Mouse (Mus musculus): ENCODE measurements around the gene N6amt1.
A peak's percentile ranks its signal among the peaks of the same experiment; 100 is the strongest.

Gene N6amt1

DNA sequence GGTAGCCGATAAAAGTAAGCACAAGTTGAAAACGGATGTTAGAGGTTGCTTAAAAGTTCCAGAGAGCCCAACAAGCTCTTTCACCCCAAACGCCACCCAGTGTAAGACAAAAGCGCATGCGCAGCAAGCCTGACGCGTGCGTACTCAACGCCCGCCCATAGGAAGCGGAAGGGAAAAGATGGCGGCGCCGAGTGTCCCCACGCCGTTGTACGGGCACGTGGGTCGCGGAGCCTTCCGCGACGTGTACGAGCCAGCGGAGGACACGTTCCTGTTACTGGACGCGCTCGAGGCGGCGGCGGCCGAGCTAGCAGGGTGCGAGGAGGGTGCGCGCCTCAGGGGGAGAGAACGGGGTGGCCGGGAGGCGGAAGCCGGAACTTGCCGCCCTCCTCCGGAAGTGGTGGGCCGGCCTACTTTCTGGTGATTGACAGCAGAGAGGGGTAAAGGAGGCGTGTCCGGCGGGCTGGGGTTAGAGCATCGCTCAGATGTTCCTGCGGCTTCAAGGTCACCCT, at the start of gene N6amt1:
Gene N6amt1, plus strand, starts transcription at position 111 of the 509 bp plus-strand sequence.
- peak; percentile 91 for DNase-seq (ENCODE audit: low spot score)

DNA sequence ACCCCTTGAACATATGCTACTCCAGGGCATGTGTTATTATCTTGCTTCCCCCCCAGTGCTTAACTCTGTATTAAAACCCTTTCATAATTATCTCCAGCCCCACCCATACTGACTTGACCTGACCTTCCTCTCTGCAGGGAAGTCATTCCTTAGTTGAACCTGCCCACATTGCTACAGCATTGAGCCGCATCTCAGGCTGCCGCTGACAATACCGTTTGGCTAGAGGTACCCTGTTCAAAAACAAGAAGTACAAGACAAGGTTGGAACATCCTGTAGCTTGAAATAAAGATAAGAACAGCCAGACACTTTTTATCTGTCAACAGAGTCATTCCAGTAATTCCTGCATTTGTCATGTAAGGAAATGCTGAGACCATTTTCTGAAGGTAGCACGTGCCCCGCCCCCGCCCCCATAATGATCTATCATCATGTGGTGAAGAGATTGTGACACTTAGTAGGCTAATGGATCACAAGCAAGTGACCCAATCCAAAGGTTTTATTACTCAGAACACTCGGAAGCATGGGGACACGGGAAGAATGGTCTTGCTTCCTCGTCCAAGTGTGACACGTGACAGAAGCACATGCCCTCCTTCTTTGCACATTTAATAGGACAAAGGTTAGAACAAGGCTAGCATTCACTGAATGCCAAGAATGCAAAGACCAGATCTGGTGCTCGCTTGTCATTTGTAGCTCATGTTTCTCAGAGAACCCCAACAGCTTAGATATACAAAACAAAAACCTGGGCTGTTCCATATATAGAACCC, 48.6 kb upstream of the N6amt1 start:
- no peak for DNase-seq (ENCODE audit: low spot score)

DNA sequence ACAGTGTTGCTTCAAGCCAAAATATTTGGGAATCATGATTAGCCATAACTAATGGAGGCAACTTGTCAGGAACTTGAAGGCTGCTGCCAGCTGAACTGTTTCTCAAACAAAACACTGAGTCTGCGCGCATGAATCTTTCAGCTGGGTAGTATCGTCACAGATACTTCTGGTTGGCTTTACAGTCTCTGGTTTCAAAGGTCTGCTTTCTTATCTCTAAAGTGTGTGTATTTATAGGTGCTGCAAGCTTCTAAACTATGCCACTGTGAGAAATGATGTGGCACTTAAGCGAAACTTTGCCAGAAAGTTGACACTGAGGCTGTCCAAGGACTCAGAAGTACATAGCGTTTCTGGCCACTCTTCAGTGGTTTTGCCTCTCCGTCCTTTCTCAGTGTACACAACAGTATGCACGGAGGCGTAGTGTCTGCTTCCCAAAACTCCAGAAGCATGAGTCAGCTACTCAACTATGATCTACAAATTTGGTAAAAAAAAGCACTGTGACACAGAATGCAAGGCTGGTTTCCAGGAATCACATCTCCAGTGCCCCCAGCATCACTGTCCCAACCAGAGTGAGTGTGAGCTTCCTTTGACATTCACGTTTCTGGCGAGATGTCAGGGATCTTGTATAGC, 46.8 kb upstream of the N6amt1 start:
- no peak for DNase-seq (ENCODE audit: low spot score)

DNA sequence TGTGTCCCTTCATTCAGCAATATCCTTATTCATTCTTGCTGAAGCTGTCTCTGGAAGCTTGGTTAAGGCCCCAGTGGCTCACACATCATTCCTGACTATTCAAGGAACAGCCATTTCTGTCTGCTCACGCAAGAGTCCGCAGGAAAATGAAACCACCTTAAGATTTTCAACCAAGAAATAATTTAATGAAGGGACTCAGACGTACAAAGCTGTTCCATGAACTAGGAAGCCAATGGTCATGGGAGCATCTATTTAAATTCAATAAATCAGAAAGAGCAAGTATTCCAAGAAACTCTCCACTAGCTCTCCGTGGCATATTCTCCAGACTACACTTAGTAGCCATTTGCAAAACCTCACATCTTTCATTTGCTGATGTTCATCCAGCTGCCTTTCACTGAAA, 43.3 kb upstream of the N6amt1 start:
- DNase-seq (ENCODE audit: low spot score), result no peak

DNA sequence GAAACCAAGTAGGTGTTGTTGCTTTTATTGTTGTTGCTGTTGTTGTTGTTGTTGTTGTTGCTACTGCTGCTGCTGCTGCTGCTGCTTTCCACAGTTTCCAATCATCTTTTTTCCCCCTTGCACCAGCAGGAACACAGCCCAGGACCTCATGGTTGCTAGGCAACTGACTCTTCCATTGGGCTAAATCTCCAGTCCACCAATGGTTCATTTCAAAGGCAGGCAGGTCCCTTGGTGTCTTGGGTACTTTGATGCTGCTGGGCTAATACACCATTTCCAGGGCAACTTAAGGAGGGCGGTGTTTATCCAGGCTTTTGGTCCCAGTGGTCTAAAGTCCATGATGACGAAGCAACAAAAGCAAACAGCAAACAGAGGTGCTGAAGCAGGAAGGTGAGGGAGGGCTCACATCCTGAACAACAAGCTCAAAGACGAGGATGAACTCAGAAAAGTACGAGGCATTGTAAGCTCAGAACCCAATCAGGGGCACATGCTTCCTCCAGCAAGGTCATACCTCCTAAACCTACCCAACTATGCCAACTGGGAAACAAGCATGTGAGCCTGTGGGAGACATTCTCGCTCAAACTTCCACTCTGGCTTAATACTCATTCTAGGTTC, 35.7 kb upstream of the N6amt1 start:
- DNase-seq (ENCODE audit: low spot score), result no peak

GRCm38 (mm10) chr16:87318998-87319397, 35.0 kb upstream of the N6amt1 start:
- DNase-seq (ENCODE audit: low spot score), result no peak

- no peak for DNase-seq (ENCODE audit: low spot score)
These were observed 34.3 kb upstream of the N6amt1 start for GRCm38 (mm10) chr16:87319541-87320251.

DNA sequence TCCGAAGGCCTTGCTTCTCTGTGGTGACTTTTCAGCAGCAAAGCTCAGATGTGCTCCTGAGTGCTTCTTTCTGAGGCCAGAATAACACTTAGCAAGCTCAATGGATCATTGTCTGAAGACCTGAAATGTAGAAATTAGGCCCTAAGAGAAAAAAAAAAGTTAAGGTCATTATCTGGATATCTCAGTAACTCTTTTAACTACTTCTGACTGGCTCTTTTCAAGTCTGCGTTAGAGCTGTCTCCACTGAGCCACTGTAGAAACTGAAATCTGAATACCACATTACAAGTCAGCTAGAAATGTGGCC, 33.8 kb upstream of the N6amt1 start:
- no peak for DNase-seq (ENCODE audit: low spot score)

DNA sequence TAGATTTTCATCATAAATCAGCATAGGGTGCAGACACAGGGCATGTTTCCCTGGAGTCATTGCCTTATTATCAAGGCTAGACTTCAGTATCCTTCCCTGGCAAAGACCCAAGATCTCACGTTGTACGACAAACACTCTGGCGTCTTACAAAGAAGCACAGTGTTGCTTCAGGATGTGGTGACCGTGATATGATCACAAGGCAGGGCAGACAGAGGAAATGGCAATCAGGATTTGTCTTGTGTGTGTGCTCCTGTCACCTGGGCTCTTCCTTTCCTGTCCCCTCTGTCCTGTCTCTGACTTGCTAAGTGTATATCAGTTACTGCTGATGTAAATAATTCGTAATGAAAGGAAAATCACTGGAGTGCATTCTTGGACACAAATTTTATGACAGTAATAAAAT, 29.4 kb upstream of the N6amt1 start:
- no peak for DNase-seq (ENCODE audit: low spot score)

- DNase-seq (ENCODE audit: low spot score), result no peak
These were observed 24.0 kb upstream of the N6amt1 start for GRCm38 (mm10) chr16:87329986-87330385.

DNA sequence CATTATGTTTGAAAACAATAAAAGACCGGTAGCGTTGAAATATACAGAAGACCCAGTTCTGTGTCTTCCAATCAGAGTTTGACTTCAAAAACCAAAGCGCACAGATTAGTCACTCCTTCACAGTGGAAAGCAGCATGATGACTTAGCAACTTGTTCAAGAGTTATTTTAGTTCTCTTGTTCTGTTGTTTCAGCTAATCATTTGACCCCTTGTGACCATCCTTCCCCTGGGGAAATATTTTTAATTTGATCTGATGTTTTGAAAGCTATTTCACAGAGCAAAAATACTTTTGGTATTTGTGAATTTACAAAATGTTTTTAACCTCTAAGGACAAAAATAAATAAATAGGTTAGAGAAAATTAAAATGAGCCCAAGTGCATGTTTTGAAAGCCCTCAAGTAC, 19.2 kb upstream of the N6amt1 start:
- no peak for DNase-seq (ENCODE audit: low spot score)

DNA sequence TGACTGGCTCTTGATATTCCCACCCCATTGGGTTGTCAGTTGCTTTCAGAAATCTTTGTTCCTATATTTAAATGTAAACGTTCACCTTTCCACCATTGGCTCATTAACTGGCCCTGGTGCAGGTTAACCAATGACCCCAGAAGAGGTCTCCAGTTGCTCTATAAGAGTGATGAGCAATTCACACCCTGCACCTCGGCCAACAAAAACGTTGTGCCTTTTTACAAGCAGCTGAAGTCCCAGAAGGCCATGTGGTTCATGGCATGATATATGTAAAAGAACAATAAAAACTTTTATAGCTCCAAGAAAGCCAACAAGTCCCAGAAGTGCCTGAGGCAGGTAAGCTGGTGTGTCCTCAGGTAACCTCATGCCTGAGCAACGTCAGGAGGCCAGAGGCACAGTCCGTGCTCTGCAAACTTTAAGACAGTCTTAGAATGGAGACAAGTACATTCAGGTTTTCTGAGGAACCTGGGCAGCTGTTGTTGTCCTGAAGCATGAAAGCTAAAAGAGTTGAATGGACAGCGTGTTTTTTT, 12.9 kb upstream of the N6amt1 start:
- no peak for DNase-seq (ENCODE audit: low spot score)

GRCm38 (mm10) chr16:87348133-87348532, 5.9 kb upstream of the N6amt1 start:
- DNase-seq (ENCODE audit: low spot score), result no peak

DNA sequence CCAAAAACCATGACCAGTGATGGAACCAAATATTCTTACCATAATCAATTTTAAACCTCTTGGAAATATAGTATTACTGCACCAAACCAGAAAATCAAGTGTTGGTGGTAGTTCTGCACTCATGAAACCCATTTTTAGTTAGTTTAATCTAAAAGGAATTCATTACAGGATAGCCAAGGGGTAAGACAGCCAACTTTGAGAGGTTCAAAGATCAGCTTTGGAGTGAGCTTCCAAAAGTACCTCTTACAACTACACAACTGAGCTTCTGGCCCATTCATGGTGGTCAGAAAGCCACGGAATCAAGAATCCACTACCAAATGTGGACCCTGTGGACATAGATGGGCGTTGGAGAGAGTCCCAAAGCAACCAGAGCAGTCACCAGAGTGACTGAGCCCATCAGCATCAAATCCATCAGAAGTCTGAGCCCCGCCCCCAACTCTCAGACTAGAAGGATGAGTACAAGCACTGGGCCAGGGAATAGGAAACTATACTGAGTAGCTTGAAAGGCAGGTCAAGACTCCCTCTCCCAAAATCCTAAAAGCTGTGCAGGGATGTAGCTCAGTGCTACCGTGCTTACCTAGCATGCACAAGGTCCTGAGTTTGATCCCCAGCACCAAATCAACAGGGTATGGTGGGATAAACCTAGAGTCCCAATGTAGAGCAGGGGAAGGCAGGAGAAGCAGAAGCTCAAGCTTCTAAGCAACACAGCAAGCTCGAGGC, 2.4 kb upstream of the N6amt1 start:
- no peak for DNase-seq (ENCODE audit: low spot score)

DNA sequence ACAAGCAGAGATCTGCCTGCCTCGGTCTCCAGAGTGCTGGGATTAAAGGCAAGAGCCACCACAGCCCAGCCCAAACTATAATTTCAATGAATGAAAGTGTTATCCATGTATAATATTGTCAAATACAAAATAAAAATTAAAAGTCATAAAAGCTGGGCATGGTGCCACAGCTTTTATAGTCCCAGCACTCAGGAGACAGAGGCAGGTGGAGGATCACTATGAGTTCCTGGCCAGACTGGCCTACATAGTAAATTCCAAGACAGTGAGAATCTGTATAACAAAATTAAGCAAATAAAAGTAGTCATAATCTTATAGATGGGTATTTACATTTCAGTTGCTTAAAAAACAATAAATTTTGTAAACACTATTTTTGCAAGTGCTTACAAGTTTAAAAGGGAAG, 380 bp upstream of the N6amt1 start:
- no peak for DNase-seq (ENCODE audit: low spot score)

DNA sequence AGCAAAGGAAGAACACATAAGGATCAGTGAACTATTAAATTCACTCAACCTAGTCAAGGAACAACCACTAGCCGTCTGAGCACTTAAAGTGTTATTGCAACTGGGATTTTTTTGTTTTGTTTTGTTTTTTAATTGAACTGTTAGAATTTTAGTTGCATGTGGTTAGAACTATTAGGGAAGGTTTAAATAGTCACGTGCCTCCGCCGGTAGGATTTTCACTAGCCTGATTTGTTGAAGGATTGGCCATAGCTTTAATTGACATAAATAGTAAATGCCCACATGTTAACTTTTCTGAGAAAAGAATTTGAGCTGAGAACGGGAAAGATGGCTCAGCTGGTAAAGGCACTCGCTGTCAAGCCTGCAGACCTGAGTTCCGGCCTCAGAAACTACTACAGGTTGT, 763 bp downstream of the N6amt1 start:
- DNase-seq (ENCODE audit: low spot score), result no peak

DNA sequence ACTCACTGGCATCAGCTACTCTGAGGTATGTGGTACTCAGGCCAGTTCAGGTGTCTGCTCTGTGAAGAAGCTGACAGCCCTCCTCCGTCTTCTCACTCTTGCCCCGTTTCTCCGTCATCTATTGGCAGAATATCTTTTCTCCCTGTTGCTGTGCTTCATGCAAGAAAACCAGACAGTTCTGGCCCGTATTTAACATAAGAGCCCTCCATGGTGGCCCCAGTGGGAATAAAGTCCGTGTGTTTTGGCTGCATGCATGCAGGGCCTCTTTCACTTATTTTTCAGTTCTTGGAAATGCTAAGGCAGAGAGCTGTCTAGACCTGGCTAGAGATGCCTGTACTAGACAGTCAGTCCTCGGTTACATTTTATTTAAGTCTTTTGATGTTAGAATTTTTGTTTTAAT, 6.1 kb downstream of the N6amt1 start:
- no peak for DNase-seq (ENCODE audit: low spot score)

DNA sequence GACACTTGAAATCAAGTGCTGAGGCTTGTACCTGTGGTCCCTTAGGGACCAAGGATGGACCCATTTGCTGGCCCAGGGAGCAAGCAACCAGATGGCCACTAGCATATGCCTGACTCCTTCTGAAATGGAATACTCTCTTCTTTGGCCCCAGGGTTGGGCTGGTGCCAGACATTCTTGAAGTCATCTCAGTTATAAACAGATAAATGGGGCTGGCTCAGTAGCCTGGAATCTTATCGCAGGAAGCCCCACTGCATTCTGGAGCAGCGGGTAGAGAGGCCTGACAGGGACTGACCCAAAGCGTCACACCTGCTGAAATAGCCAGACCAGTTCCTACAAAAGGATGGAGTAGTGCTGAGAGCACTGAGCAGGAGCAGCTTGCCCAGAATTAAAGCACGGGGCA, 10.2 kb downstream of the N6amt1 start:
- DNase-seq (ENCODE audit: low spot score), result no peak

- DNase-seq (ENCODE audit: low spot score), result no peak
These were observed 12.1 kb downstream of the N6amt1 start for GRCm38 (mm10) chr16:87366035-87366434.

GRCm38 (mm10) chr16:87366445-87366844, 12.5 kb downstream of the N6amt1 start:
- no peak for DNase-seq (ENCODE audit: low spot score)

DNA sequence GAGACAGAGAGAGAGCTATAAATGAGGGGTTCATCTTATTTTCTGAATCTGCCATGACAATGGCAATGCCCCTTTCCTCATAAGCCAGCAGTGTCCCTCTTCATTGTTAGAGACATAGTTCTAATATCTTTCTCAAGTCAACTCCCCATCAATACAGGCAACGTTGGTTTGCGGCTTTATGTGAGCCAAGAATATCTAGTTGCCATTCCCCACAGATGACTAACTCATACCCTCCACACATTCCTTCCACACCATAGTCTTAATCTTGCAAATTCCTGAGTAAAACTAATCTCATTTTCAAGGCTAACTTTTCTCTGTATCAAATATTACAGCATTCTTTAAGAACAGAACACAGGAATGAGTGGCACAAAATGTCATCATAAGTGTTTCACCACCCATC, 29.0 kb downstream of the N6amt1 start:
- no peak for DNase-seq (ENCODE audit: low spot score)

DNA sequence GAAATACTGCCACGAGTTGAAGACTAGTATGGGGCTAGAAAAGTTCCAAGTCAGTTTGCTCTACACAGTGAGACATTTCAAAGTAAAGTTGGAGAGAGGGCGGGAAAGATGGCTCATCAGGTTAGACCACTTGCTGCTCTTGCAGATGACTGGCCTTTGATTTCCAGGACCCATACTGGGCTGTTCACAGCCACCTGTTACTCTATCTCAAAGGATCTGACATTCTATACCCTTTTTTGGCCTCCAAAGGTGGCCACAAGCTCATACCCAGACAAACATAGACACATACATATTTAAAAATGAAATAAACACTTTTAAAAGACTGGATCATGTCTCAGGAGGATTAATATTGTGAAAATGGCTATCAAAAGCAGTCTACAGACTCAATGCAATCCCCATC, 30.4 kb downstream of the N6amt1 start:
- DNase-seq (ENCODE audit: low spot score), result no peak

Data from c-Kit-positive CD71-positive TER-119-positive erythroid progenitor cells, embryonic 14.5 days (primary cell).